In the genomic region with DNA sequence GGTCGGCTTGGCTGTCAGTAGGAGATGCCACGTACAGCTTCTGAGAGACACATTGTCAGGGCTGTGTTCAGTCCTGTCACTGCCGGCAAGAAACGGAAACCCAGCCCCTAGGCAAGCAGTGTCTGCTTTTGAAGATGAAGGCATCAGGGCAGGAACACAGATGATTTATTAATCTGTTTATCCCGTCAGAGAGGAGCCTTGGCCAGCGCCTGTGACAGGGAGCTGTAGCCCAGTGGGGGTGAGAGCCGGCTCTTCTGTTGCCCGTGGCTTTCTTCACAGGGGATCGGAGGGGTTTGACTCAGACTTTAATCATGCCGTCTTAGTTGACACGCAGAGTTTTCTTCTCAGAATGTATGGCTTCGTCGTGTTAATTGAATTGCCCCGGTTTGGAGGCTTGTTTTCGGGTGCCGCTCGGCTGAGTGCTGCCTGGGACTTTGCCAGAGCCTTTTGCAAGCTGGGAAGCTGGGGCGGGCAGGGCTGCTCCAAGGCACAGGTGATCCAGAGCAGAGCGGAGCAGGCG, we compare ENCODE assay signal across 13 mouse cellular contexts. TPM values are rescaled to one million over a fixed set of nuclear protein-coding genes. Genes with fewer than 3 reads are reported as not detected.
DNase-seq lines count a peak whose midpoint lies in the region; ATAC-seq and TF ChIP-seq lines count a peak whose summit lies in the region.
"Had no signal": no experiment of that assay in that cellular context is flagged by ENCODE, and none has a peak within 500 bp of the region (broad histone marks: within the 10 kb centered on the region; RNA-seq: fewer than 3 reads in every experiment).

No protein-coding gene starts in this region.

- no peaks in the 10 kb centered on the region for H3K4me1 ChIP-seq in kidney, embryonic 14.5 days (ENCODE audit: control insufficient read depth, insufficient read depth, low read length)
- H3K4me1 ChIP-seq in midbrain, embryonic 14.5 days (ENCODE audit: control insufficient read depth, insufficient read depth, low read length): 0 out of 2 replicates have a peak, but pooled peaks cover 14% of the 10 kb centered on the region
- no peaks in the 10 kb centered on the region for H3K4me1 ChIP-seq in intestine, embryonic 16.5 days (ENCODE audit: control insufficient read depth, insufficient read depth, low read length)

- H3K9ac ChIP-seq in kidney, embryonic 14.5 days (ENCODE audit: low read depth, low read length): no peak overlapping the region
- H3K9ac ChIP-seq in midbrain, embryonic 14.5 days (replicated peaks; ENCODE audit: low read length): 0 out of 2 replicates have a peak overlapping the region, but pooled peaks have one; percentile 9
- no peak overlapping the region for H3K9ac ChIP-seq in intestine, embryonic 16.5 days (ENCODE audit: low read depth, low read length)

- 51% methylated on average over 20 of the region's 20 CpGs for WGBS in kidney, embryonic 14.5 days
- 26% methylated on average over 20 of the region's 20 CpGs for WGBS in midbrain, embryonic 14.5 days
- WGBS in intestine, embryonic 16.5 days: 32% methylated on average over 20 of the region's 20 CpGs

- no peak for ATAC-seq in kidney, embryonic 14.5 days (ENCODE audit: low FRiP score, low TSS enrichment)
- ATAC-seq in midbrain, embryonic 14.5 days (ENCODE audit: low FRiP score, low TSS enrichment): no peak
- no peak for ATAC-seq in intestine, embryonic 16.5 days
- ATAC-seq: activated CD4-positive, CD25-positive, alpha-beta regulatory T cell, adult 4 months had no signal

- H3K27ac ChIP-seq in kidney, embryonic 14.5 days (ENCODE audit: low read depth, low read length): no peak overlapping the region
- H3K27ac ChIP-seq in midbrain, embryonic 14.5 days (replicated peaks; ENCODE audit: low read depth, low read length): peak overlapping the region; percentile 61
- no peak overlapping the region for H3K27ac ChIP-seq in left cerebral cortex, adult 2 months
- no peak overlapping the region for H3K27ac ChIP-seq in intestine, embryonic 16.5 days (ENCODE audit: low read length)

- DNase-seq in kidney, adult 18-20 months: peak; percentile 25
- DNase-seq in adrenal gland, postnatal 10 days: peak; percentile 54
- DNase-seq in brain, embryonic 14.5 days (ENCODE audit: low read depth): peak; percentile 73
- peak; percentile 71 for DNase-seq in midbrain, embryonic 14.5 days
- no peak for DNase-seq in left cerebral cortex, adult 2 months (ENCODE audit: extremely low spot score in 1 of 2, low spot score in 2 of 2)
- DNase-seq: heart, adult 11 months; heart, postnatal 36 days; lung, postnatal 4 days; right cerebral cortex, postnatal 4 days had no signal

- H3K4me2 ChIP-seq in kidney, embryonic 14.5 days (replicated peaks; ENCODE audit: low read depth, low read length): no peak overlapping the region
- peak overlapping the region; percentile 17; the same call in 1 of the 2 replicates for H3K4me2 ChIP-seq in midbrain, embryonic 14.5 days (ENCODE audit: low read length)
- H3K4me2 ChIP-seq in intestine, embryonic 16.5 days (ENCODE audit: low read depth, low read length): no peak overlapping the region
- H3K4me2 ChIP-seq: liver, embryonic 11.5 days had no signal

- TF ChIP-seq CTCF in brain, embryonic 14.5 days (IDR thresholded peaks at IDR 0.05; ENCODE audit: borderline replicate concordance, extremely low read depth, insufficient read depth, insufficient read length): no peak
- TF ChIP-seq CTCF in left cerebral cortex, adult 2 months (IDR thresholded peaks at IDR 0.05): no peak

- intact Hi-C loops in left cerebral cortex, adult 2 months (cut with DNase I): loop anchor here (5.0 kb wide), 3 partner anchors 57 to 322 kb away; a partner anchor contains a TSS

- H3K27me3 ChIP-seq in kidney, embryonic 14.5 days (ENCODE audit: control insufficient read depth, insufficient read depth, low read length): no peaks in the 10 kb centered on the region
- no peaks in the 10 kb centered on the region for H3K27me3 ChIP-seq in midbrain, embryonic 14.5 days (ENCODE audit: control insufficient read depth, insufficient read depth, low read length)
- no peaks in the 10 kb centered on the region for H3K27me3 ChIP-seq in intestine, embryonic 16.5 days (replicated peaks; ENCODE audit: control insufficient read depth, insufficient read depth, low read length)

- no peak overlapping the region for H3K4me3 ChIP-seq in kidney, embryonic 14.5 days (ENCODE audit: low read length)
- no peak overlapping the region for H3K4me3 ChIP-seq in midbrain, embryonic 14.5 days (replicated peaks; ENCODE audit: low read depth, low read length)
- no peak overlapping the region for H3K4me3 ChIP-seq in left cerebral cortex, adult 2 months
- no peak overlapping the region for H3K4me3 ChIP-seq in intestine, embryonic 16.5 days (ENCODE audit: low read length)

- H3K9me3 ChIP-seq in kidney, embryonic 14.5 days (ENCODE audit: control insufficient read depth, low read length): 0 out of 2 replicates have a peak, but pooled peaks cover 2% of the 10 kb centered on the region
- no peaks in the 10 kb centered on the region for H3K9me3 ChIP-seq in midbrain, embryonic 14.5 days (ENCODE audit: control insufficient read depth, low read length)
- H3K9me3 ChIP-seq in intestine, embryonic 16.5 days (ENCODE audit: control insufficient read depth, low read length): no peaks in the 10 kb centered on the region; the same call in 1 of the 2 replicates

- H3K36me3 ChIP-seq in kidney, embryonic 14.5 days (ENCODE audit: control insufficient read depth, insufficient read depth, low read length): peaks cover 7% of the 10 kb centered on the region; the same call in 1 of the 2 replicates
- H3K36me3 ChIP-seq in midbrain, embryonic 14.5 days (ENCODE audit: control insufficient read depth, insufficient read depth, low read length): peaks cover 19% of the 10 kb centered on the region
- no peaks in the 10 kb centered on the region for H3K36me3 ChIP-seq in intestine, embryonic 16.5 days (ENCODE audit: control insufficient read depth, insufficient read depth, low read length)

- no peak for TF ChIP-seq POLR2A in brain, embryonic 14.5 days (IDR thresholded peaks at IDR 0.05; ENCODE audit: borderline replicate concordance, extremely low read depth, insufficient read depth, insufficient read length, poor library complexity, severe bottlenecking)

RNA-seq across cellular contexts. Expression of a gene that starts 16.7 kb away (rescaled TPM):
- 3.4 and 5.3 TPM in 2 replicates for polyA plus RNA-seq in kidney, embryonic 14.5 days (2014; fragmentation: Nextera tagmentation; extraction: Ambion mirVana)
- 10 to 100 TPM in 1 of 2 experiments, 1 to 10 TPM in 1; 8.1 to 12.0 TPM for total RNA-seq in adrenal gland, postnatal 10 days (2021)
- polyA plus RNA-seq in brain, embryonic 14.5 days (2012; rRNA removed): 8.5 and 15.5 TPM in 2 replicates
- 23.6 and 26.9 TPM in 2 replicates for polyA plus RNA-seq in midbrain, embryonic 14.5 days (2014; fragmentation: Nextera tagmentation; extraction: Ambion mirVana)
- 100 to 1,000 TPM; 375 to 385 TPM for total RNA-seq in left cerebral cortex, adult 2 months (2021)
- 3.3 and 4.4 TPM in 2 replicates for polyA plus RNA-seq in intestine, embryonic 16.5 days (2015; fragmentation: Nextera tagmentation; extraction: Ambion mirVana)

RNA-seq across cellular contexts. Expression of a gene that starts 17.9 kb away (rescaled TPM):
- polyA plus RNA-seq in kidney, embryonic 14.5 days (2014; fragmentation: Nextera tagmentation; extraction: Ambion mirVana): 3.3 and 3.7 TPM in 2 replicates
- 1 to 10 TPM; 3.0 to 4.3 TPM for total RNA-seq in adrenal gland, postnatal 10 days (2021)
- 7.9 and 10.0 TPM in 2 replicates for polyA plus RNA-seq in brain, embryonic 14.5 days (2012; rRNA removed)
- polyA plus RNA-seq in midbrain, embryonic 14.5 days (2014; fragmentation: Nextera tagmentation; extraction: Ambion mirVana): 5.9 and 6.0 TPM in 2 replicates
- 10 to 100 TPM; 22.8 to 24.9 TPM for total RNA-seq in left cerebral cortex, adult 2 months (2021)
- 1.4 and 1.7 TPM in 2 replicates for polyA plus RNA-seq in intestine, embryonic 16.5 days (2015; fragmentation: Nextera tagmentation; extraction: Ambion mirVana)

Comparison
In these comparisons a context has a peak if more than half of its experiments do, and no peak if none do; other contexts are left out.
1. DNase-seq: peak in kidney, adult 18-20 months (single experiment), adrenal gland, postnatal 10 days (single experiment), brain, embryonic 14.5 days (single experiment) and midbrain, embryonic 14.5 days (single experiment); none in left cerebral cortex, adult 2 months (0 of 2).